7 mouse cellular contexts compared by ENCODE assay signal in the genomic region with DNA sequence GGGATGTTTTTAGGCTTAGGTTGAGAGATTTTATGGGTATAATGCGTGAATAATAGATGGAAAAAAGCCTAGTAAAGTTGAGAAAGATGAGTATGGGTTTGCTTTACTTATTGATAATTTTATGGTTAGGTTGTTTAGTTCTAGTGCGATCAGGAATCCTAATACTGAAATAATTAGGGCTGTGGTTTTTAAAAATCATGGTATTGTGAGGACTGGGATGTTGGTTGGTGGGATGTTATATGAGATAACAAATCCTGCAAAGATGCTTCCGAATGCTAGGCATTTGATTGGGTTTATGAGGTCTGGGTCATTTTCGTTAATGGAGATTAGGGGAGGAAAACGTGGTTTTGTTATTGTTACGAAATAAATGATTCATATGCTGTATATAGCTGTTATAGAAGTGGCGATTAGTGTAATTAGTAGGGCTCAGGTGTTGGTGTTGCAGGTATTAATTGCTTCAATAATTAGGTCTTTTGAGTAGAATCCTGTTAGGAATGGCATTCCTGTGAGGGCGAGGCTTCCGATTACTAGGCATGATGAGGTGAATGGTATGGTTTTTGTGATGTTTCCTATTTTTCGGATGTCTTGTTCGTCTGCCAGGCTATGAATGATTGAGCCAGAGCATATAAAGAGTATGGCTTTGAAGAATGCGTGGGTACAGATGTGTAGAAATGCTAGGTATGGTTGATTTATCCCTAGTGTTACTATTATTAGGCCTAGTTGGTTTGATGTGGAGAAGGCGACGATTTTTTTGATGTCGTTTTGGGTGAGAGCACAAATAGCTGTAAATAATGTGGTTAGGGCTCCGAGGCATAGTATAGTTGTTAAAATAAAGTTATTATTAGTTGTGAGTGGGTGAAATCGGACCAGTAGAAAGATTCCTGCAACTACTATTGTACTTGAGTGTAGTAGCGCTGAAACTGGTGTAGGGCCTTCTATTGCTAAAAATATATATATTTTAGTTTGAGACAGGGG.
DNase-seq lines count a peak whose midpoint lies in the region; ATAC-seq and TF ChIP-seq lines count a peak whose summit lies in the region.
"Not testable (repeated sequence)": the region's sequence is repeated elsewhere in the genome, so short reads cannot be mapped to it uniquely, and the experiment has no call there.

No protein-coding gene starts in this region.

- H3K4me3 ChIP-seq in embryonic facial prominence, embryonic 15.5 days (replicated peaks); hindbrain, embryonic 16.5 days (ENCODE audit: low read length); liver, postnatal 0 days (ENCODE audit: low read depth, low read length); midbrain, postnatal 0 days (ENCODE audit: low read depth, low read length): not testable (repeated sequence)

- H3K9ac ChIP-seq in embryonic facial prominence, embryonic 15.5 days; hindbrain, embryonic 16.5 days (ENCODE audit: low read depth, low read length); liver, postnatal 0 days (replicated peaks); midbrain, postnatal 0 days (replicated peaks; ENCODE audit: low read length, poor library complexity, severe bottlenecking): not testable (repeated sequence)

- peak; percentile 100 for ATAC-seq in embryonic facial prominence, embryonic 15.5 days (ENCODE audit: insufficient number of reproducible peaks, low FRiP score, low TSS enrichment, low read depth)
- ATAC-seq in granulocyte monocyte progenitor cell, adult 5-6 weeks (replicated peaks; ENCODE audit: poor library complexity, severe bottlenecking) = peak; percentile 98
- ATAC-seq in hindbrain, embryonic 16.5 days = peak; percentile 100
- ATAC-seq in liver, postnatal 0 days = peak; percentile 100
- ATAC-seq in midbrain, postnatal 0 days (ENCODE audit: low FRiP score) = peak; percentile 100

- H3K27me3 ChIP-seq in embryonic facial prominence, embryonic 15.5 days; hindbrain, embryonic 16.5 days (replicated peaks; ENCODE audit: control insufficient read depth, insufficient read depth, low read length); liver, postnatal 0 days (ENCODE audit: insufficient read depth, low read length); midbrain, postnatal 0 days (ENCODE audit: insufficient read depth, low read length): not testable (repeated sequence)

- 84% methylated on average over 18 of the region's 18 CpGs for WGBS in embryonic facial prominence, embryonic 15.5 days
- WGBS in hindbrain, embryonic 16.5 days = 80% methylated on average over 18 of the region's 18 CpGs
- 77% methylated on average over 18 of the region's 18 CpGs for WGBS in liver, postnatal 0 days (ENCODE audit: insufficient replicate concordance)
- WGBS in midbrain, postnatal 0 days = 91% methylated on average over 18 of the region's 18 CpGs

- DNase-seq in NIH3T3 (ENCODE audit: low read depth) = peak; percentile 49
- peak; percentile 1 to 86 for DNase-seq in kidney, postnatal 25 days
- DNase-seq in liver, postnatal 0 days; midbrain, postnatal 0 days (ENCODE audit: low spot score): not testable (repeated sequence)

- H3K4me1 ChIP-seq in embryonic facial prominence, embryonic 15.5 days; hindbrain, embryonic 16.5 days (ENCODE audit: control insufficient read depth, insufficient read depth, low read depth, low read length); liver, postnatal 0 days (ENCODE audit: insufficient read depth); midbrain, postnatal 0 days (ENCODE audit: insufficient read depth, low read length): not testable (repeated sequence)

- not testable (repeated sequence) for TF ChIP-seq EP300 in liver, postnatal 0 days (IDR thresholded peaks at IDR 0.05; ENCODE audit: low read depth)

- TF ChIP-seq CTCF in liver, postnatal 0 days (IDR thresholded peaks at IDR 0.05; ENCODE audit: low read depth); midbrain, postnatal 0 days (IDR thresholded peaks at IDR 0.05): not testable (repeated sequence)

- H3K36me3 ChIP-seq in embryonic facial prominence, embryonic 15.5 days; hindbrain, embryonic 16.5 days (ENCODE audit: control insufficient read depth, insufficient read depth, low read length); liver, postnatal 0 days (replicated peaks; ENCODE audit: insufficient read depth, low read length); midbrain, postnatal 0 days (ENCODE audit: insufficient read depth, low read length): not testable (repeated sequence)

- H3K27ac ChIP-seq in embryonic facial prominence, embryonic 15.5 days (replicated peaks); hindbrain, embryonic 16.5 days (ENCODE audit: low read depth, low read length); liver, postnatal 0 days (ENCODE audit: low read depth); midbrain, postnatal 0 days (ENCODE audit: low read depth, low read length): not testable (repeated sequence)

- H3K9me3 ChIP-seq in embryonic facial prominence, embryonic 15.5 days (replicated peaks); hindbrain, embryonic 16.5 days (ENCODE audit: control insufficient read depth, low read length); liver, postnatal 0 days (ENCODE audit: low read length); midbrain, postnatal 0 days (ENCODE audit: low read length): not testable (repeated sequence)

- not testable (repeated sequence) for H3K4me2 ChIP-seq in embryonic facial prominence, embryonic 15.5 days (replicated peaks); hindbrain, embryonic 16.5 days (ENCODE audit: low read length); liver, postnatal 0 days (ENCODE audit: low read depth, low read length); midbrain, postnatal 0 days (ENCODE audit: low read depth, low read length, poor library complexity, severe bottlenecking)
